Mouse (Mus musculus) limb, embryonic 10.5 days (tissue): ENCODE data around the gene Prkce. TPM values are rescaled to one million over a fixed set of nuclear protein-coding genes. Genes with fewer than 3 reads are reported as not detected.
A peak's percentile ranks its signal among the peaks of the same experiment; 100 is the strongest.

Experiments
- DNase-seq: peaks from one replicate; pipeline ENCODE4 v3.0.0-alpha.2; 2017; ENCODE audit warnings: low spot score
- H3K27ac ChIP-seq: fragments of 300-500 bp; sonication (generic); 2 replicates; pipeline ENCODE4 v1.5.1; 2016; ENCODE audit warnings: mild to moderate bottlenecking
- H3K27me3 ChIP-seq: fragments of 300-500 bp; sonication (generic); 2 replicates; pipeline ENCODE4 v1.6.1; 2016; ENCODE audit warnings: low read depth, mild to moderate bottlenecking; ENCODE audit not compliant: poor library complexity, severe bottlenecking
- H3K36me3 ChIP-seq: fragments of 300-500 bp; sonication (generic); 2 replicates; pipeline ENCODE4 v1.6.1; 2016; ENCODE audit warnings: mild to moderate bottlenecking, moderate library complexity
- H3K4me1 ChIP-seq: fragments of 300-500 bp; sonication (generic); 2 replicates; pipeline ENCODE4 v1.6.1; 2016
- H3K4me3 ChIP-seq: fragments of 300-500 bp; sonication (generic); 2 replicates; pipeline ENCODE4 v1.5.1; 2016; ENCODE audit warnings: mild to moderate bottlenecking, moderate library complexity
- H3K9me3 ChIP-seq: fragments of 300-500 bp; sonication (generic); replicated peaks from 2 replicates; pipeline ENCODE4 v1.6.1; 2016; ENCODE audit warnings: mild to moderate bottlenecking
- WGBS: fragments of 180-500 bp; shearing (Covaris S2); methylation state at CpG from one replicate; pipeline ENCODE4 v1.1.7; 2016; 5-methylcytosine and 5-hydroxymethylcytosine counted together
- polyA plus RNA-seq: library from polyadenylated mRNA; unstranded; fragments of >200 nt; fragmentation: Nextera tagmentation; extraction: Ambion mirVana; gene quantifications from 2 replicates; pipeline ENCODE4 v1.2.1, GENCODE M21; 2016

The Prkce gene
- polyA plus RNA-seq, 1 experiment from 2014 or later, result 4.9 TPM

DNA sequence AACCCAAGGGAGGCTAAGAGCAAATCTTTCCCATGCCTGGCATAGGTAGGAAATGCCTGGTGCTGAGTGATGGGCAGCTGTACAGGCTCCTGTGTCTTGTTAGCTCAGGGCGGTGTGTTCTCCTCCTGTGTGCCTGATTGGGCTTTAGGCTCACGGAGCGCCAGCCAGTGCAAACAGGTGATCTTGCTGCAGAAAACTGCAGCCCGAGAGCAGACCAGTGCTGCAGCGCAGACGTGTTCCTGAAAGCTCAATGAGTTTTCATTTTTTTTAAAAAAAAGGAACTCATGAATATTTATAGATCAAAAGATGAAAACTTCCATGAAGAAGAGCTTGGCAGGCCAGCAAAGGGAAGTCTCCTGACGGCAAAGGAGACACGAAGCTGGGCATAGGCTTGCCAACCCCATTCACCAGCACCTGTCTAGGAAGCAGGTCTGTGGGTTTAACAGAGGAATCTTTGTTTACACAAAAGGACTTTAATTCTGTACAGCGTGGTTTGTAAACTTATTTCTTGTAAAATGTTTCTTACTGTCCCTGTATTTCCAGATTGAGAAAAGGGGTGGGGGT, 67.1 kb downstream of the Prkce start:
- Histone ChIP-seq H3K27me3 (no peaks in the 10 kb centered on the region), H3K4me3 (no peak overlapping the region), H3K36me3 (no peaks in the 10 kb centered on the region), H3K9me3 (no peaks in the 10 kb centered on the region), H3K27ac (no peak overlapping the region), H3K4me1 (peaks cover 9% of the 10 kb centered on the region)
- WGBS, result 96% methylated on average over 9 of the region's 9 CpGs
- DNase-seq, result no peak

DNA sequence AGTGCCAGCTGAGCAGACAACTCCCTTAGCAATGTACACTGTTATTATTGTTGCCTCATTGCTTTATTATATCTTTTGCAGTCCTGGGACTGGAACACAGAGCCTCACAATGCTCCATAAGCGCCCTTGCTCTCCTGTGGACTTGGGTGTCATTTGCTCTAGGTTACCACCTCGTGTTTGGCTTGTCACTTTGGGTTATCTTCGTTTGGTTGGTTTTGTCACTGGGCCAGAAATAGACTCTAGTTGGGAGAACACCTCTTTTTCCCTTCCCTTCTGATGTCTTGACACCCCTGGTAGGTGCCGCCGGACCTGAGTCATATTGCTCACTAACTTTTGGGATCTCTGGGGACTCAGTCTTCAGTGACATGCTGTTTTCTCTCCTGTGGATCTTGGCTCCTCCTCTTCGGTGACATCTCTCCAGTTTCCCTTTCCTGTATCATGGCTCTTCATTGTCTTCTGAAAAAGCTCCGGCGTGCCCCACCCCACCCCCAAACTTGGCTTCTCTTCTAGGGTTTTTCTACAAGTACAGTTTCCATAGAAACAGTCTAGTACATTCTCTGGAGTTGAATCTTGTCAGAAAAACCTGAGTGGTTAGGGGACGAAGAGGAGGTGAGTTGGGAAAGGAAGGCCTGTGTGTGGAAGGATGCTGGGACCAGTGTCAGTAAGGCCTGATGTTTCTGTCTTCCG, 68.6 kb downstream of the Prkce start:
- peaks cover 15% of the 10 kb centered on the region for H3K4me1 ChIP-seq
- DNase-seq, result no peak
- H3K4me3 ChIP-seq, result no peak overlapping the region
- H3K27me3 ChIP-seq, result no peaks in the 10 kb centered on the region
- H3K9me3 ChIP-seq, result no peaks in the 10 kb centered on the region
- H3K36me3 ChIP-seq, result no peaks in the 10 kb centered on the region
- 90% methylated on average over 10 of the region's 10 CpGs for WGBS
- no peak overlapping the region for H3K27ac ChIP-seq

DNA sequence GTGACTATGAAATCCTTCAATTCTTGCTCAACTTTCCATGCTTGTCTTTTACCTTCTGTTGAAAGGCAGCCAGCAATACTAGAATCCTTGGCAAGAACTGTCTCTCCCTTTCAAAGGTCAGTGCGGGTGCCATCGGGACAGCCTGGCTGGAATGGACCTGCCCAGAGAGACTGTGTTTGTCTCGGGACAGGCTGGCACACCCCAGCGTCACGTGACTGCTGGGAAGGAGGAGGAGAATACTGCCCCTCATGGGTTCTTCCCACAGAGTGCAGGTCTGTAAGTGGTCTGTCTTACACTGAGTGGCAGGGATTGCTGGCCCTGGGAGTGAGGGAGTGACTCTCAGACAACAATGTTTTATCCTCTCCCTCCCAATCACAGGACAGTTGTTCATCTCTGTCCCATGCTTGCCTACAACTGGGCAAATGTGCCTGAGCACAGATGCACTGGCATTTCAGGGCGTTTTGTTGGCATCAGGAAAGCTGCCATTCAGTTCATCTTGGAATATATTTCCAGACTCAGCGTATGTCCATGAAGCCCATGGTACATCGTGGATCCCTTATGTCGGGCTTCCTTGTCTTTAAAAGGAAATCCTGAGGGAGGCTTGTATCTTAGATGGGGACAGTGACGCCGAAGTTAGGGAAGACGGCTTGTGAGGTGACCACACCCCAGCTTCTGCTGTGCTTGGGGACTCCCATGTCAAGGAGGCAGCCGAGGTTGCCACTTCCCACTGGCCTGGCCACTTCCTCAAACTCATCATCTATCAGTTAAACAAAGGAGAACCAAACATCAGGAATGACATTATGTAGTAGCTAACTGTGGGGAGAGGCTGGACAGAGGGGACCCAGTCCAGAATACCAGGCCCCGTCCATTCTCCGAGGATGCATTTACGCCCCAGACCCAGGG, 69.5 kb downstream of the Prkce start:
- WGBS, result 89% methylated on average over 16 of the region's 16 CpGs
- H3K27ac ChIP-seq, result 0 out of 2 replicates have a peak overlapping the region, but pooled peaks have one; percentile 0
- no peaks in the 10 kb centered on the region for H3K36me3 ChIP-seq
- no peak for DNase-seq
- no peaks in the 10 kb centered on the region for H3K9me3 ChIP-seq
- H3K4me1 ChIP-seq, result peaks cover 14% of the 10 kb centered on the region
- no peaks in the 10 kb centered on the region for H3K27me3 ChIP-seq
- H3K4me3 ChIP-seq, result no peak overlapping the region

DNA sequence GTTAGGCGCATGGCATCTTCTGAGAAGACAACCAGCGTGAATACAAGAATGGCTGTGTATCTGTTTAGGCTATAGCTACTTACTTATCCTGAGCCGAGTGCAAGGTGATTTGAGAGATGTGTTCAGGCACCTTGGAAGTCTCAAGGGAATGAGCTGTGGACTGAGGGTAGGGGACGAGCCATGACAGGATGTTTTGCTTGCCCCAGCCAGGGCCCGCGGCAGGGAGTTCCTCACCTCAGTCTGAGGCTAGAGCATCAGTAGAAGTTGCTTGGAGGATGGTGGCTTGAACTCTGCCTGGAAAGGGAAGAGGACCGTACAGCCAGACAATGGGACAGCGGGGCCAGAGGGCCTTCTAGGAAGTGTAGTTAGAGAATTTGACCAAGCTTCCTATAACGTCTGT, 74.7 kb downstream of the Prkce start:
- no peaks in the 10 kb centered on the region for H3K9me3 ChIP-seq

DNA sequence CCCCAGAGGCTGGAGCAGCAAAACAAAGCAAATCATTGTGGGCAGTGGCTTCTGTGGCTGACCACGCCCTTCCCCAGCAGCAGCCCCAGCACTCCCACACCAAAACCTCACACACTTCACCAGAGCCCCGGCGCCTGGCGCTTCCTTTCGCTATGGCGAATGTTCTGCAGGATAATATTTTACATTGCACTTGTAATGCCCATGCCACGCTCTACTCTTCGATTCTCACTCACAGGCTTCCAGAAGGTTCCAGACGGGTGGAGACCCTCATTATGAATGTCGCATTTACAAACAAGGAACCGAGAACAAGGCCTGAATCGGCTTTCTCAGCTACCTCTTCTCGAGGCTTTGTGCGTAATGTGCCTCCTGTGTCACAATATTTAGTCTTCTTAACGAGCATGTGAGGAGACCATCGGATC, 75.5 kb downstream of the Prkce start:
- no peaks in the 10 kb centered on the region for H3K27me3 ChIP-seq
- no peaks in the 10 kb centered on the region for H3K36me3 ChIP-seq
- DNase-seq, result no peak
- no peak overlapping the region for H3K27ac ChIP-seq
- 91% methylated on average over 16 of the region's 16 CpGs for WGBS
- H3K4me1 ChIP-seq, result peaks cover 15% of the 10 kb centered on the region
- no peak overlapping the region for H3K4me3 ChIP-seq
- H3K9me3 ChIP-seq, result no peaks in the 10 kb centered on the region

More for the DNA sequence above, 74.7 kb downstream of the Prkce start:
- Histone ChIP-seq H3K27ac (no peak overlapping the region), H3K27me3 (no peaks in the 10 kb centered on the region), H3K4me3 (no peak overlapping the region), H3K4me1 (peaks cover 11% of the 10 kb centered on the region; the same call in 1 of the 2 replicates), H3K36me3 (no peaks in the 10 kb centered on the region)
- WGBS, result 93% methylated on average over 9 of the region's 9 CpGs
- DNase-seq, result no peak

DNA sequence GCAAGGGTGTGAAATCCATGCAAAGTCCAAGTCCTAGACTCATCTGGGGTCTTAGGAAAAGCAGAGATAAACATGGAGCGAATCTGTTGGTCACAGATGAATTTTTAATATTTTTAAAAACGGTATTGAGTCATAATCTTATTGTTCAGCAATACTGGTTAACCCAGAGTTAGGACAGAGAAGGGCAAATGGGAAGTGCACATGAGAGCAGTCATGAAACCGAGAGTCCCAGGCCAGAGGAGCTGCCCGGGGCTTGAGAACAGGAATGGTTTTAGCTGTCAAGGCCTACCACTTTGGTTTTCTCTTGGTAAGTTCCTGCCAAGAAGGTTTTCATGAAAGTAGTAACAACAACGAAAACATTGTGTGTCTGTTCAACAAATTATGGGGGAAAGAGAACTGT, 76.8 kb downstream of the Prkce start:
- H3K9me3 ChIP-seq, result no peaks in the 10 kb centered on the region
- no peaks in the 10 kb centered on the region for H3K36me3 ChIP-seq
- peaks cover 20% of the 10 kb centered on the region for H3K4me1 ChIP-seq
- 94% methylated on average over 5 of the region's 5 CpGs for WGBS
- DNase-seq, result no peak
- H3K4me3 ChIP-seq, result no peak overlapping the region
- no peaks in the 10 kb centered on the region for H3K27me3 ChIP-seq
- H3K27ac ChIP-seq, result no peak overlapping the region

DNA sequence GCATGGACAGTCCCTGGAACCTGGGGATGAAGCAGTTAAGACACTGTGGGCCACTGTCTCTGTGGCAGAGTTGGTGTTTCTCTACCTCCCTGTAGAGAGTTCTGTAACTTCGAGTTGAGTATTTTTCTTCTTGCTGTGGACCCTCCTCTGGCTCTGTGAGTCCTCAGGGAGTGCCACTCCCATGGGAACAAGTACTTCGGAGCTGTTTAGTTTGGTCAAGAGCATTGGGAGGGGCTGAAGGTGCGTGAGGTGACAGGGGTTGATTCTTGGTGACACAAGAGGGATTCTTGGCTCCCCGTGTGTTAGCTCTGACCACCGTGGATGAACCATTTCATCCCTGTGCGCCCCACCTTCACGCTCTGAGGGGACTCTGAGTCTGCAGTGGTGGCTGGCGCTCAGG, 81.2 kb downstream of the Prkce start:
- Histone ChIP-seq H3K36me3 (no peaks in the 10 kb centered on the region), H3K27me3 (no peaks in the 10 kb centered on the region), H3K9me3 (no peaks in the 10 kb centered on the region), H3K27ac (no peak overlapping the region), H3K4me1 (peaks cover 16% of the 10 kb centered on the region; the same call in 1 of the 2 replicates), H3K4me3 (no peak overlapping the region)
- WGBS, result 91% methylated on average over 8 of the region's 8 CpGs
- no peak for DNase-seq

DNA sequence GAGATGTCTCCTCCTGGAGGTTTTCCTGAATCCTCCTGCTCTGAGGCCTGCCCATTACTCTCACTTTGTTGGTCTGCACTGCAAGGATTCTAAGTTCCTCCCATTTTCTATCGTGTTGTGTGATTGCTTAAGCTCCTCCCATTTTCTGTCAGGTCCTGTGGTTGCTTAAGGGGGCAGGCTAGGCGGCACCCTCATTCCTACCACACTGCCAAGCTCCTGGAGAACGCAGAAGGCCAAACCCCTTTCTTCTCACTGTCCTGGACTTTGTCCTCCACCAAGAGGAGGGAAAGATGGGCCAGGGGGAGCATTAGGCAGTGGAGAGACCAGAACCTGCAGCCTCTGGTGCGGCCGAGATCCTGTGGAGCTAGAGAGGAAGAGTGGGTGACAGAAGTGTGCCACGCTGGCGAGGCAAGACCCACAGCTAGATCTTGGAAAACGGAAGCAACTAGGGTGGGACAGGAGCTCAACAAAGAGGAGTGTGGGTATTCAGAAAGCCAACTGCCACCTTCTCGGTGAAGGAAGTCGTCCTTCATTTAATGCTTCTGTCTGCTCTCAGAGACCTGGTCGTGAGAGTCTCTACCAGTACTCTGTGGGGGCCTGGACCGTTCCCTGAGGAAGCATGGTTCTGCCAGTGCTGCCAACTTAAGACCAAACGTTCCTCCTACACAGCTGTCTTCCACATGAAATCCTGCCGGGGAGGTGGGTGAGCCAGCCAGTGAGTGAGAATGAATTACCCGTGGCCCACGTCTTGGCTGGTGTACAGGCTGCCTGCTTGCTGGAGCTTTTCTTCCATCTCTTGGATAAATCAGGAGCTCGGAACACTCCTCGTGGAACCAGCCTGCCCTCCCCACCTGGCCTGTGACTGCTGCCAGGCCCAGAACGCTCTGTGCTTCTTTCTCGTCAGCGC, 82.2 kb downstream of the Prkce start:
- WGBS, result 82% methylated on average over 21 of the region's 21 CpGs
- Histone ChIP-seq H3K36me3 (peaks cover 6% of the 10 kb centered on the region; the same call in 1 of the 2 replicates), H3K4me1 (peaks cover 16% of the 10 kb centered on the region; the same call in 1 of the 2 replicates), H3K27me3 (no peaks in the 10 kb centered on the region), H3K9me3 (no peaks in the 10 kb centered on the region), H3K4me3 (no peak overlapping the region), H3K27ac (peak overlapping the region; percentile 34; the same call in 1 of the 2 replicates)
- no peak for DNase-seq

DNA sequence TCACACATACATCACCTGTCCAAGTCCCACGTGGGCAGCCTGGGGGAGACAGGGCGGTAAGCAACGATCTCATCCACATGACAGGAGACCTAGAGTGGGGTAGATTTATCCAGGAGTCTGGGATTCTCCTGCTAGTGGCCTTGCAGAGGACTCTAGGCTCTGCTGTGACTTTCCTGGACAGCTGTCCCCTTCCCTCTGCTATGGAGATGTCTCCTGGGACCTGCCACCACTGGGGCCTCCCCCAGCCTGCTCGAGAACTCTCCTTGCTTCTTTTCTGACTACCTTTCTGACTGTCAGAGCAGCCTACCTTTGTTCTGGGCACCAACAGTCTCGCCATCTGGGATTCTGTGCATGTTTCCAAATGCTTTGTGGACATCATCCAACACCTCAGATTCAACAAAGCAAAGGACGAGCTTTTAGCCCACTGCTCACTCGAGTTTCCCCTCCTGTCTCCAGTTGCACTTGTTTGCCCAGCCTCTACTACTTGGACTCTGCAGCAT, 82.9 kb downstream of the Prkce start:
- 81% methylated on average over 7 of the region's 7 CpGs for WGBS
- Histone ChIP-seq H3K27me3 (no peaks in the 10 kb centered on the region), H3K27ac (0 out of 2 replicates have a peak overlapping the region, but pooled peaks have one; percentile 34), H3K9me3 (no peaks in the 10 kb centered on the region), H3K4me3 (no peak overlapping the region), H3K36me3 (peaks cover 6% of the 10 kb centered on the region; the same call in 1 of the 2 replicates), H3K4me1 (peaks cover 16% of the 10 kb centered on the region; the same call in 1 of the 2 replicates)
- DNase-seq, result no peak

DNA sequence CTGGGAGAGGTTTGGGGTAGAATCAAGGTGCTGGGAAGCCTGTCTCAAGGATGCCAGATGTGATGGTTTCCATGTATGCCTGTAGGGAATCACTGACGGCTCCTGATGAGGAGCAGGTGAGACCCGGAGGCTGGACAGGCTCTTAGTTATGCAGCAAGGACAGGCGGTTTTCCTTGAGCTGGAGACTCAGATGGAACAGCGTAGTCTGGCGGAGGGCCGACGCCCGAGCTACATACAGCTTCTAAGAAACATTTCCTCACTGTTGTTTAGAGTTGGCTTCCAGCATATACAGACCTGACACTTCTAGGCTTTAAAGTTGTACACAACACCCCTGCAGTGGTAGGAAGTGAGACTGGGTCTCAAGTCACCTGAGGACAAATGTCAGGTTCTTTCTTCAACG, 86.3 kb downstream of the Prkce start:
- WGBS, result 88% methylated on average over 9 of the region's 9 CpGs
- H3K27ac ChIP-seq, result no peak overlapping the region

DNA sequence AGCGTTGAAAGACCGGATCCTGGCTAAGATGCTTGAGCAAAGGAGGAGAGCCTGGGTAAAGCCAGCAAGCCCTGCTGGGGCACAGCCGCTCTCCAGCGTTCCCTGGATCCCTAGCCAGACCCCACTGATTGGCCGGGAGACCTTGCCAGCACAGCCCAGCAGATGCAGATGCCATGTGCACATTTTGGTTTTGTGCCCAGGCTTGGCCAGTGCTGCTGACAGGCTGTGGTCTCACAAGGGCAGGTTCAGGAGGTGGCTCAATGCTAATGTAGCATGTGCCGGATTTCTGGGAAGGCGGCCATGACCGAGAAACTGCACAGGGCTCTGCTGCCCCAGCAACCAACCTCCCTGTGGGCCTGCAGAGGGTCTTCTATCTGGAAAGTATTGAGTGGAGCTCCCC, 86.7 kb downstream of the Prkce start:
- no peaks in the 10 kb centered on the region for H3K9me3 ChIP-seq
- H3K4me1 ChIP-seq, result peaks cover 20% of the 10 kb centered on the region; the same call in 1 of the 2 replicates
- H3K27ac ChIP-seq, result no peak overlapping the region
- no peaks in the 10 kb centered on the region for H3K27me3 ChIP-seq
- WGBS, result 93% methylated on average over 8 of the region's 8 CpGs
- no peak for DNase-seq
- peaks cover 6% of the 10 kb centered on the region; the same call in 1 of the 2 replicates for H3K36me3 ChIP-seq
- H3K4me3 ChIP-seq, result no peak overlapping the region

More for the DNA sequence above, 86.3 kb downstream of the Prkce start:
- Histone ChIP-seq H3K4me3 (no peak overlapping the region), H3K4me1 (peaks cover 22% of the 10 kb centered on the region; the same call in 1 of the 2 replicates), H3K27me3 (no peaks in the 10 kb centered on the region), H3K36me3 (peaks cover 6% of the 10 kb centered on the region; the same call in 1 of the 2 replicates), H3K9me3 (no peaks in the 10 kb centered on the region)
- DNase-seq, result no peak

DNA sequence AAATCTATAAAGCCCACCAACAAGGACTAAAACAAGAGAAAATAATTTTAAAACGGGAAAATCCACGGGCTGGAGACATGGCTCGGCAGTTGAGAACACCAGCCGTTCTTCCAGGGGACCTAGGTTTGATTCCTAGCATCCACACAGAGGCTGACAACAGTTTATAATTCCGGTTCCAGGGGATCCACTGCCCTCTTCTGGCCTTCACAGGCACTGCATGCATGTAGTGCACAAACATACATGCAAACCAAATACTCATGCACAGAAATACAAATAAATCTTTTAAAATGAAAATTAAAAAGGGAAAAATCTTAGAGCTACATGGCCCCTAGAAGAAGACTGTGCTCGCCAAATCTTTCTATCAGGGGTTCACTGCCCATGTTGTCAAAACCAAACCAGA, 87.4 kb downstream of the Prkce start:
- Histone ChIP-seq H3K9me3 (no peaks in the 10 kb centered on the region), H3K36me3 (peaks cover 6% of the 10 kb centered on the region; the same call in 1 of the 2 replicates), H3K27ac (no peak overlapping the region), H3K4me1 (peaks cover 20% of the 10 kb centered on the region), H3K4me3 (no peak overlapping the region), H3K27me3 (no peaks in the 10 kb centered on the region)
- no peak for DNase-seq
- 98% methylated on average over 6 of the region's 6 CpGs for WGBS
